Mouse (Mus musculus) brown adipose tissue, adult 24 weeks (tissue): ENCODE data around the gene Ptpn3. TPM values are rescaled to one million over a fixed set of nuclear protein-coding genes. Genes with fewer than 3 reads are reported as not detected.

Source experiments
- H3K27ac ChIP-seq: fragments of 200-500 bp; replicated peaks from 2 replicates; pipeline ENCODE4 v1.5.1; 2012; ENCODE audit warnings: low read depth, mild to moderate bottlenecking, low read length
- H3K4me1 ChIP-seq: fragments of 200-500 bp; 2 replicates; pipeline ENCODE4 v1.6.1; 2012; ENCODE audit warnings: low read length, mixed read lengths; ENCODE audit not compliant: control insufficient read depth, insufficient read depth, insufficient read length
- H3K4me3 ChIP-seq: fragments of 200-500 bp; 2 replicates; pipeline ENCODE4 v1.5.1; 2012; ENCODE audit warnings: low read depth, mild to moderate bottlenecking, low read length, moderate library complexity; ENCODE audit not compliant: insufficient read depth
- polyA plus RNA-seq: library from polyadenylated mRNA; stranded (reverse); fragments of >200 nt; gene quantifications from 2 replicates; pipeline ENCODE4 v1.2.4, GENCODE M21; 2012; ENCODE audit not compliant: missing spikeins, insufficient read depth, insufficient read length

Gene Ptpn3
- polyA plus RNA-seq, 1 experiment, result 1.9 TPM

- Histone ChIP-seq H3K4me3 (no peak overlapping the region), H3K27ac (no peak overlapping the region), H3K4me1 (no peaks in the 10 kb centered on the region)
Measured at GRCm38 (mm10) chr4:57258159-57259035, 43.2 kb downstream of the Ptpn3 start.

- Histone ChIP-seq H3K4me1 (no peaks in the 10 kb centered on the region), H3K4me3 (no peak overlapping the region), H3K27ac (no peak overlapping the region)
Measured at GRCm38 (mm10) chr4:57257409-57257808, 44.2 kb downstream of the Ptpn3 start.

GRCm38 (mm10) chr4:57256761-57257160 is 44.9 kb downstream of the Ptpn3 start:
- no peak overlapping the region for H3K27ac ChIP-seq
- H3K4me1 ChIP-seq, result no peaks in the 10 kb centered on the region
- no peak overlapping the region for H3K4me3 ChIP-seq

GRCm38 (mm10) chr4:57254412-57254811 is 47.2 kb downstream of the Ptpn3 start:
- Histone ChIP-seq H3K4me1 (no peaks in the 10 kb centered on the region), H3K27ac (no peak overlapping the region), H3K4me3 (no peak overlapping the region)

- no peak overlapping the region for H3K4me3 ChIP-seq
- H3K27ac ChIP-seq, result no peak overlapping the region
Measured at GRCm38 (mm10) chr4:57250636-57251035, 51.0 kb downstream of the Ptpn3 start.

GRCm38 (mm10) chr4:57249108-57249507 is 52.5 kb downstream of the Ptpn3 start:
- no peaks in the 10 kb centered on the region for H3K4me1 ChIP-seq
- H3K4me3 ChIP-seq, result no peak overlapping the region
- no peak overlapping the region for H3K27ac ChIP-seq

More at GRCm38 (mm10) chr4:57250636-57251035, 51.0 kb downstream of the Ptpn3 start:
- no peaks in the 10 kb centered on the region for H3K4me1 ChIP-seq

- no peak overlapping the region for H3K27ac ChIP-seq
- no peak overlapping the region for H3K4me3 ChIP-seq
- no peaks in the 10 kb centered on the region for H3K4me1 ChIP-seq
Measured at GRCm38 (mm10) chr4:57244874-57245273, 56.8 kb downstream of the Ptpn3 start.

GRCm38 (mm10) chr4:57243312-57243711 is 58.3 kb downstream of the Ptpn3 start:
- Histone ChIP-seq H3K27ac (no peak overlapping the region), H3K4me3 (no peak overlapping the region), H3K4me1 (no peaks in the 10 kb centered on the region)

- Histone ChIP-seq H3K4me1 (no peaks in the 10 kb centered on the region), H3K27ac (no peak overlapping the region), H3K4me3 (no peak overlapping the region)
Measured at GRCm38 (mm10) chr4:57240934-57241333, 60.7 kb downstream of the Ptpn3 start.

GRCm38 (mm10) chr4:57240100-57240499 is 61.5 kb downstream of the Ptpn3 start:
- Histone ChIP-seq H3K4me1 (no peaks in the 10 kb centered on the region), H3K4me3 (no peak overlapping the region), H3K27ac (no peak overlapping the region)

- H3K4me1 ChIP-seq, result no peaks in the 10 kb centered on the region
- H3K4me3 ChIP-seq, result no peak overlapping the region
- no peak overlapping the region for H3K27ac ChIP-seq
Measured at GRCm38 (mm10) chr4:57239112-57239511, 62.5 kb downstream of the Ptpn3 start.

- no peak overlapping the region for H3K4me3 ChIP-seq
- H3K4me1 ChIP-seq, result no peaks in the 10 kb centered on the region
- no peak overlapping the region for H3K27ac ChIP-seq
Measured at GRCm38 (mm10) chr4:57238118-57238517, 63.5 kb downstream of the Ptpn3 start.

- no peak overlapping the region for H3K27ac ChIP-seq
- no peaks in the 10 kb centered on the region for H3K4me1 ChIP-seq
- H3K4me3 ChIP-seq, result no peak overlapping the region
Measured at GRCm38 (mm10) chr4:57236513-57236912, 65.1 kb downstream of the Ptpn3 start.

- Histone ChIP-seq H3K4me3 (no peak overlapping the region), H3K4me1 (no peaks in the 10 kb centered on the region), H3K27ac (no peak overlapping the region)
Measured at GRCm38 (mm10) chr4:57235741-57236140, 65.9 kb downstream of the Ptpn3 start.

- Histone ChIP-seq H3K4me1 (no peaks in the 10 kb centered on the region), H3K27ac (no peak overlapping the region), H3K4me3 (no peak overlapping the region)
Measured at GRCm38 (mm10) chr4:57234348-57234747, 67.3 kb downstream of the Ptpn3 start.

GRCm38 (mm10) chr4:57232439-57232838 is 69.2 kb downstream of the Ptpn3 start:
- no peak overlapping the region for H3K27ac ChIP-seq
- H3K4me1 ChIP-seq, result no peaks in the 10 kb centered on the region
- H3K4me3 ChIP-seq, result no peak overlapping the region
